Mouse (Mus musculus): Measurements from ENCODE around the gene Wwc2. TPM values are rescaled to one million over a fixed set of nuclear protein-coding genes. Genes with fewer than 3 reads are reported as not detected.

Wwc2 gene
- polyA plus RNA-seq, 1 experiment from 2014 or later, result 7.7 TPM

- Histone ChIP-seq H3K27me3 (ENCODE audit: control insufficient read depth, insufficient read depth, low read length) (no peaks in the 10 kb centered on the region), H3K9me3 (ENCODE audit: control insufficient read depth, low read length) (no peaks in the 10 kb centered on the region), H3K27ac (no peak overlapping the region), H3K36me3 (replicated peaks; ENCODE audit: control insufficient read depth, insufficient read depth) (no peaks in the 10 kb centered on the region), H3K4me1 (replicated peaks; ENCODE audit: control insufficient read depth, insufficient read depth, low read length) (peaks cover 4% of the 10 kb centered on the region), H3K9ac (no peak overlapping the region), H3K4me2 (replicated peaks) (no peak overlapping the region), H3K4me3 (replicated peaks; ENCODE audit: low read length) (no peak overlapping the region)
- 94% methylated on average over 4 of the region's 4 CpGs for WGBS
- ATAC-seq (ENCODE audit: low FRiP score), result no peak
- no peak for DNase-seq (ENCODE audit: low spot score)
These were observed 33.2 kb downstream of the Wwc2 start for GRCm38 (mm10) chr8:47957560-47957959.

- Histone ChIP-seq H3K9ac (no peak overlapping the region), H3K4me3 (replicated peaks; ENCODE audit: low read length) (no peak overlapping the region), H3K27me3 (ENCODE audit: control insufficient read depth, insufficient read depth, low read length) (no peaks in the 10 kb centered on the region), H3K4me1 (replicated peaks; ENCODE audit: control insufficient read depth, insufficient read depth, low read length) (no peaks in the 10 kb centered on the region; the same call in 1 of the 2 replicates), H3K27ac (no peak overlapping the region), H3K4me2 (replicated peaks) (no peak overlapping the region), H3K9me3 (ENCODE audit: control insufficient read depth, low read length) (no peaks in the 10 kb centered on the region), H3K36me3 (replicated peaks; ENCODE audit: control insufficient read depth, insufficient read depth) (no peaks in the 10 kb centered on the region)
- 78% methylated on average over 7 of the region's 7 CpGs for WGBS
- ATAC-seq (ENCODE audit: low FRiP score) (peak; percentile 43; the same call in 1 of the 2 replicates), DNase-seq (ENCODE audit: low spot score) (no peak)
These were observed 39.3 kb downstream of the Wwc2 start for GRCm38 (mm10) chr8:47951380-47951932.

GRCm38 (mm10) chr8:47948836-47949235, 41.9 kb downstream of the Wwc2 start:
- ATAC-seq (ENCODE audit: low FRiP score) (no peak), DNase-seq (ENCODE audit: low spot score) (no peak)
- no peaks in the 10 kb centered on the region for H3K9me3 ChIP-seq (ENCODE audit: control insufficient read depth, low read length)
- no peak overlapping the region for H3K9ac ChIP-seq
- H3K4me3 ChIP-seq (replicated peaks; ENCODE audit: low read length), result no peak overlapping the region
- no peaks in the 10 kb centered on the region for H3K36me3 ChIP-seq (replicated peaks; ENCODE audit: control insufficient read depth, insufficient read depth)
- 64% methylated on average over 4 of the region's 4 CpGs for WGBS
- H3K4me1 ChIP-seq (replicated peaks; ENCODE audit: control insufficient read depth, insufficient read depth, low read length), result no peaks in the 10 kb centered on the region; the same call in 1 of the 2 replicates
- no peak overlapping the region for H3K27ac ChIP-seq
- H3K4me2 ChIP-seq (replicated peaks), result no peak overlapping the region
- H3K27me3 ChIP-seq (ENCODE audit: control insufficient read depth, insufficient read depth, low read length), result no peaks in the 10 kb centered on the region

GRCm38 (mm10) chr8:47947672-47948618, 42.8 kb downstream of the Wwc2 start:
- 60% methylated on average over 19 of the region's 19 CpGs for WGBS
- no peak for ATAC-seq (ENCODE audit: low FRiP score)
- Histone ChIP-seq H3K4me1 (replicated peaks; ENCODE audit: control insufficient read depth, insufficient read depth, low read length) (no peaks in the 10 kb centered on the region; the same call in 1 of the 2 replicates), H3K9me3 (ENCODE audit: control insufficient read depth, low read length) (no peaks in the 10 kb centered on the region), H3K36me3 (replicated peaks; ENCODE audit: control insufficient read depth, insufficient read depth) (no peaks in the 10 kb centered on the region), H3K27ac (no peak overlapping the region; the same call in 1 of the 2 replicates), H3K27me3 (ENCODE audit: control insufficient read depth, insufficient read depth, low read length) (no peaks in the 10 kb centered on the region), H3K4me2 (replicated peaks) (0 out of 2 replicates have a peak overlapping the region, but pooled peaks have one; percentile 15), H3K9ac (no peak overlapping the region), H3K4me3 (replicated peaks; ENCODE audit: low read length) (no peak overlapping the region)
- no peak for DNase-seq (ENCODE audit: low spot score)

DNA sequence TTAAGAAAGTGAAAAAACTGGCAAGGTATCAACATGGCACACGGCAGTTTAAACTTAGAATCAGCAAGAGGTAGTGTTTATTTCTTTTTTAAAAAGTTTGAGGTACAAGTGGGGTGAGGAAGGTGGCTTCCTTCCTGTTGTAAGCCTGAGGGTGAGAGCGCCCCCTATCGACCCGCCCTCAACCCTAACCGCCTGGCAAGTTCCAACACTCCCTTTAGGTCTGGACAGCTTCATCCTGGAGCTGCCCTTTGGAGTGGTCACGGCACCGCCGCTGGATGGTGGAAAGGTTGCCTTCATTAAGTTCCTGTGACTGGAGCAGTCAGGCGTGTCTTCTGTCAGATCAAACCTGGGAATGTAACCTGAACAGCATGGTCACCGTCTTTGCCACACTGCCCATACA, 47.7 kb downstream of the Wwc2 start:
- Histone ChIP-seq H3K9me3 (ENCODE audit: control insufficient read depth, low read length) (no peaks in the 10 kb centered on the region), H3K4me1 (replicated peaks; ENCODE audit: control insufficient read depth, insufficient read depth, low read length) (0 out of 2 replicates have a peak, but pooled peaks cover 6% of the 10 kb centered on the region), H3K4me3 (replicated peaks; ENCODE audit: low read length) (no peak overlapping the region), H3K36me3 (replicated peaks; ENCODE audit: control insufficient read depth, insufficient read depth) (no peaks in the 10 kb centered on the region), H3K27me3 (ENCODE audit: control insufficient read depth, insufficient read depth, low read length) (no peaks in the 10 kb centered on the region), H3K9ac (no peak overlapping the region), H3K27ac (no peak overlapping the region), H3K4me2 (replicated peaks) (no peak overlapping the region)
- no peak for DNase-seq (ENCODE audit: low spot score)
- no peak for ATAC-seq (ENCODE audit: low FRiP score)
- 63% methylated on average over 10 of the region's 10 CpGs for WGBS

DNA sequence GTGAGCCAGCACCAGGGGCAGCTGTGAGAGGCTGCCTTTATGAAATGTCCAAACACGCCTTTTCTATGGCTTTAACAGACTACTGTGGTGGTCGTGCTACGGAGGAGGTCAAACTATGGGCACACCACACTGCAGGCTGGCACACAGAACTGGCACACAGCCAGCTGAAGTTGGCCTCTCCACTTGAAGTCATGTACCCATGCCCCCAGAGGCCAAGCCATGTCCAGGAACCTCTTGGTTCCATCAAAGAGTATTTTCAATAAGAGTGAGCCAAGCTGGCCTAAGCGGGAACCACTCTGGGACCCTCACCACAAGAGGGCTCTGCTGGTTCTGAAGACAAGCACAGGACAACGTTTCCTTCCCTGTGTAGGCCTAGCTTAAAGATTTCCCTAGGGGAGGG, 49.7 kb downstream of the Wwc2 start:
- H3K4me2 ChIP-seq (replicated peaks), result no peak overlapping the region
- 0 out of 2 replicates have a peak, but pooled peaks cover 6% of the 10 kb centered on the region for H3K4me1 ChIP-seq (replicated peaks; ENCODE audit: control insufficient read depth, insufficient read depth, low read length)
- no peaks in the 10 kb centered on the region for H3K9me3 ChIP-seq (ENCODE audit: control insufficient read depth, low read length)
- peak; percentile 64; the same call in 1 of the 2 replicates for ATAC-seq (ENCODE audit: low FRiP score)
- no peaks in the 10 kb centered on the region for H3K36me3 ChIP-seq (replicated peaks; ENCODE audit: control insufficient read depth, insufficient read depth)
- H3K27ac ChIP-seq, result peak overlapping the region; percentile 59
- no peak overlapping the region for H3K9ac ChIP-seq
- no peak overlapping the region for H3K4me3 ChIP-seq (replicated peaks; ENCODE audit: low read length)
- DNase-seq (ENCODE audit: low spot score), result no peak
- no peaks in the 10 kb centered on the region for H3K27me3 ChIP-seq (ENCODE audit: control insufficient read depth, insufficient read depth, low read length)
- 53% methylated on average over 5 of the region's 5 CpGs for WGBS

GRCm38 (mm10) chr8:47939933-47940870, 50.5 kb downstream of the Wwc2 start:
- 92% methylated on average over 10 of the region's 10 CpGs for WGBS
- no peak overlapping the region for H3K9ac ChIP-seq
- 0 out of 2 replicates have a peak, but pooled peaks cover 6% of the 10 kb centered on the region for H3K4me1 ChIP-seq (replicated peaks; ENCODE audit: control insufficient read depth, insufficient read depth, low read length)
- no peaks in the 10 kb centered on the region for H3K27me3 ChIP-seq (ENCODE audit: control insufficient read depth, insufficient read depth, low read length)
- H3K27ac ChIP-seq, result peak overlapping the region; percentile 59
- H3K9me3 ChIP-seq (ENCODE audit: control insufficient read depth, low read length), result no peaks in the 10 kb centered on the region
- ATAC-seq (ENCODE audit: low FRiP score), result no peak
- H3K36me3 ChIP-seq (replicated peaks; ENCODE audit: control insufficient read depth, insufficient read depth), result no peaks in the 10 kb centered on the region
- no peak for DNase-seq (ENCODE audit: low spot score)
- H3K4me2 ChIP-seq (replicated peaks), result no peak overlapping the region
- H3K4me3 ChIP-seq (replicated peaks; ENCODE audit: low read length), result no peak overlapping the region

DNA sequence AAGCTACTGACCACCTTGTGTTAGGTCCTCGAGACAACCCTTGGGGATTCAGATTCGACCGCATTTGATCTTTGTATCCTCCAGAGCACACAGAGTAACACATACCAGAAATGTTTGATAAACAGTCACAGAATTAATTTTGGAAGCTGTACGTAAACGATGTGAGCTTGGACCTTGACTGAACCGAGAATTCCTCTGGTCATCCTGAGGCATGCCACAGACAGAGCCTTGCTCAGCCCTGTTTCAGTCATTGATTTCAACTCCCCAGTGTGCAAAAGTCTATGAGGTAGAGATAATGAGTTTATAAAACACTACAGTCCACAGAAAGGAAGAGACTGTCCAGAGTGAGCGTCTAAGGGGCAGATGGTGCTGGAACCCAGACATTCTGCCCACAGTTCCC, 51.5 kb downstream of the Wwc2 start:
- Histone ChIP-seq H3K9ac (no peak overlapping the region), H3K27ac (no peak overlapping the region), H3K9me3 (ENCODE audit: control insufficient read depth, low read length) (no peaks in the 10 kb centered on the region), H3K4me2 (replicated peaks) (no peak overlapping the region), H3K4me1 (replicated peaks; ENCODE audit: control insufficient read depth, insufficient read depth, low read length) (0 out of 2 replicates have a peak, but pooled peaks cover 6% of the 10 kb centered on the region), H3K27me3 (ENCODE audit: control insufficient read depth, insufficient read depth, low read length) (no peaks in the 10 kb centered on the region), H3K4me3 (replicated peaks; ENCODE audit: low read length) (no peak overlapping the region), H3K36me3 (replicated peaks; ENCODE audit: control insufficient read depth, insufficient read depth) (no peaks in the 10 kb centered on the region)
- DNase-seq (ENCODE audit: low spot score), result no peak
- 82% methylated on average over 7 of the region's 7 CpGs for WGBS
- no peak for ATAC-seq (ENCODE audit: low FRiP score)

Data from hindbrain, embryonic 14.5 days (tissue).